Mouse (Mus musculus) stomach, embryonic 14.5 days (tissue): Measurements from ENCODE around the gene Prkcsh. TPM values are rescaled to one million over a fixed set of nuclear protein-coding genes. Genes with fewer than 3 reads are reported as not detected.

ENCODE experiments used
- ATAC-seq: fragments of 200-750 bp; cut with Nextera tagmentation; 2 replicates; pipeline ENCODE4 v1.8.0; 2017; ENCODE audit warnings: low read depth, moderate TSS enrichment; ENCODE audit not compliant: insufficient number of reproducible peaks, insufficient read depth, low FRiP score
- H3K27ac ChIP-seq: fragments of 300-500 bp; sonication (generic); 2 replicates; pipeline ENCODE4 v1.5.1; 2014; ENCODE audit warnings: mild to moderate bottlenecking, low read length, moderate library complexity, mixed read lengths
- H3K27me3 ChIP-seq: fragments of 300-500 bp; sonication (generic); 2 replicates; pipeline ENCODE4 v1.6.1; 2014; ENCODE audit warnings: low read length, control low read depth, mixed read lengths; ENCODE audit not compliant: control insufficient read depth, insufficient read depth
- H3K36me3 ChIP-seq: fragments of 300-500 bp; sonication (generic); 2 replicates; pipeline ENCODE4 v1.6.1; 2014; ENCODE audit warnings: mild to moderate bottlenecking, control low read depth, low read length, moderate library complexity, mixed read lengths; ENCODE audit not compliant: control insufficient read depth, insufficient read depth
- H3K4me1 ChIP-seq: fragments of 300-500 bp; sonication (generic); 2 replicates; pipeline ENCODE4 v1.6.1; 2014; ENCODE audit warnings: low read length, control low read depth, mixed read lengths; ENCODE audit not compliant: control insufficient read depth, insufficient read depth
- H3K4me2 ChIP-seq: fragments of 300-500 bp; sonication (generic); replicated peaks from 2 replicates; pipeline ENCODE4 v1.6.1; 2014; ENCODE audit warnings: low read depth, low read length, control low read depth
- H3K4me3 ChIP-seq: fragments of 300-500 bp; sonication (generic); 2 replicates; pipeline ENCODE4 v1.5.1; 2014; ENCODE audit warnings: low read depth, low read length, control low read depth
- H3K9ac ChIP-seq: fragments of 300-500 bp; sonication (generic); replicated peaks from 2 replicates; pipeline ENCODE4 v1.6.1; 2014; ENCODE audit warnings: low read depth, mild to moderate bottlenecking, control low read depth, low read length, moderate library complexity, mixed read lengths
- H3K9me3 ChIP-seq: fragments of 300-500 bp; sonication (generic); 2 replicates; pipeline ENCODE4 v1.6.1; 2016; ENCODE audit warnings: low read depth, low read length, control low read depth; ENCODE audit not compliant: control insufficient read depth
- WGBS: fragments of 180-500 bp; shearing (Covaris S2); extraction: QIAGEN DNeasy Blood & Tissue Kit; methylation state at CpG from one replicate; pipeline ENCODE4 v1.1.7; 2014; 5-methylcytosine and 5-hydroxymethylcytosine counted together
- polyA plus RNA-seq: library from polyadenylated mRNA; unstranded; fragments of >200 nt; fragmentation: Nextera tagmentation; extraction: Ambion mirVana; gene quantifications from 2 replicates; pipeline ENCODE4 v1.2.1, GENCODE M21; 2014

The Prkcsh gene
- polyA plus RNA-seq, 1 experiment from 2014 or later = 91.0 TPM

DNA sequence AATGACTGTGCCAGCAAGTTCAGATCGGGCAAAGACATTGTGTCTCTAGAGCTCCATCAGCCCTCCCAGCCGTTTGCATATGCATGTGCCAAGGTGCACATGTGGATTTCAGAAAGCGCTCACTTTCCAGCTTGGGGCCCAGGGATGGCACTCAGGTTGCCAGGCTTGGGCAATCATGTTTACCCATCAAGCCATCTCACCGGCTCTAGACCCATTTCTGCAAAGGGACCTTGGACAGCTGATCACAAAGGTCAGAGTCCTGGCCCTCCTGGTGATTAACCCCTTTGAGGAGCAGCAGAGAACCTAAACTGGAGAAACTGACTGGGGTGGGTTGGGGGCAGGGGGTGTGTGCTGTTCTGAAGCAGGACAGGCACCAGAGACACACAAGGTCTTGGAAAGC, 10.4 kb upstream of the Prkcsh start:
- H3K27ac ChIP-seq = no peak overlapping the region
- peaks cover 12% of the 10 kb centered on the region; the same call in 1 of the 2 replicates for H3K4me1 ChIP-seq
- no peaks in the 10 kb centered on the region for H3K9me3 ChIP-seq
- H3K9ac ChIP-seq = no peak overlapping the region
- H3K4me2 ChIP-seq = no peak overlapping the region
- H3K36me3 ChIP-seq = no peaks in the 10 kb centered on the region
- H3K4me3 ChIP-seq = no peak overlapping the region
- peaks cover 42% of the 10 kb centered on the region for H3K27me3 ChIP-seq
- no peak for ATAC-seq
- 68% methylated on average over 4 of the region's 4 CpGs for WGBS

DNA sequence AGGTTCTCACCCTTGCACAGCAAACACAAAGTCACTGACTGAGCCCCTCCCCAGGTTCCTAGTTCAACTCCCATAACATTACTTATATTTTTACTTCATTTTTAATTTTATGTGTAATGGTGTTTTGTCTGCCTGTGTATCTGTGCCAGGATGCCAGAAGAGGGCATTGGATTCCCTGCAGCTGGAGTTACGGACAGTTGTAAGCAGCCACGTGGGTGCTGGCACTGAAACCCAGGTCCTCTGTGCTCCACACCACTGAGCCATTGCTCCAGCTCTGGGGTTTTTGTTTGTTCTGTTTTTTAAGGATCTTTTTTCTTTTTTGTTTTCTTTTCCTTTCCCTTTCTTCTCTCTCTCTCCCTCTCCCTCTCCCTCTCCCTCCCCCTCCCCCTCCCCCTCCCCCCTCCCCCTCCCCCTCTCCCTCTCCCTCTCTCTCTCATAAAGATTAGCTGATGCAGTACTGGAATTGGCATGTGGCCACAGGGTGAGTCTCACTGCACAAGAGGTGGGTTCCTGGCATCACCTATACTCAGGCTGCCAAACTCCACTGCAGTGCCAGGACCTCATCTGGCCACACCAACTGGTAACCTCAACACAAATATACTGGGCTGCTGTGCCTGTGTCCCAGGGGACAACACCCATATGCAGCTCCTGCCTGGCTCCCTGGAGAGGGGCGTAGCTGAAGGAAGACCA, 6.3 kb upstream of the Prkcsh start:
- no peaks in the 10 kb centered on the region for H3K9me3 ChIP-seq
- no peak for ATAC-seq
- no peaks in the 10 kb centered on the region for H3K4me1 ChIP-seq
- no peak overlapping the region for H3K9ac ChIP-seq
- H3K4me3 ChIP-seq = no peak overlapping the region
- H3K27me3 ChIP-seq = peaks cover 8% of the 10 kb centered on the region
- H3K27ac ChIP-seq = no peak overlapping the region
- H3K4me2 ChIP-seq = no peak overlapping the region
- no peaks in the 10 kb centered on the region for H3K36me3 ChIP-seq
- WGBS = 85% methylated on average over 3 of the region's 3 CpGs

DNA sequence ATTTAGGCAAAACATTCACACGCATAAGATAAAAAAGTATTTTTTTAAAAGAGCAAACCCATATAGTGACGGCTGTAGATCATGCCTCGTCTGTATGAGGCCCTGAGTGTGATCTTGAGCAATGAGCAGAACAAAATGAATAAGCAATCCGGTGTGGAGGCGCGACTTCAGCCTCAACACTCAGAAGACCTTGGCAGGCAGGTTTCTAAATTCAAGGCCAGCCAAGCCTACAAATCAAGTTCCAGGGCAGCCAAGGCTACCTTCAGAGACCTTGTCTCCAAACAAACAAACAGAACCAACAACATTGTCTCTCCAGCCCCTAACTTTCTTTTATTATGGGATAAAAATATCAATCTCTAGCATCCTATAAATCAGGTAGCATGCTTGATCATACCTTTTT, 2.3 kb upstream of the Prkcsh start:
- Histone ChIP-seq H3K9ac (no peak overlapping the region), H3K4me1 (peaks cover 16% of the 10 kb centered on the region), H3K27me3 (no peaks in the 10 kb centered on the region), H3K4me2 (no peak overlapping the region), H3K36me3 (peaks cover 12% of the 10 kb centered on the region), H3K4me3 (no peak overlapping the region), H3K27ac (no peak overlapping the region), H3K9me3 (no peaks in the 10 kb centered on the region)
- WGBS = 88% methylated on average over 6 of the region's 6 CpGs
- ATAC-seq = no peak

DNA sequence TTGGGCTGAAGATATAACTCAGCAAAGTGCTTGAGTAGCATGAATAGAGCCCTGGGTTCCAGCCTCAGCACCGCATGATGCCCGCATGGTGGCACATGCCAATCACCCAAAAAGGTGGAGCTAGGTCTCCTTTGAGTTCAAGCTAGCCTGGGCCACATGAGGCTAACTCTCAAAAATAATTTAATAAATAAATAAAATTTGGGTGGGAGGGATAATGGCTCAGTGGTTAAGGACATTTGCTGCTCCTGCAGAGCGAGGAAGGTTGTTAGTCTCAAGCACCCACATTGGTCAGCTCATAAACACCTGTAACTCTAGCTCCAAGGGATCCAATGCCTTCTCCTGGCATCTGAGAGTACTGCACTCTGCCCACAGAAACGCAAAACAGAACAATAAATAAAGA, 973 bp upstream of the Prkcsh start:
- Histone ChIP-seq H3K4me3 (no peak overlapping the region), H3K9me3 (no peaks in the 10 kb centered on the region), H3K4me2 (no peak overlapping the region), H3K27me3 (no peaks in the 10 kb centered on the region), H3K9ac (no peak overlapping the region), H3K36me3 (peaks cover 24% of the 10 kb centered on the region), H3K4me1 (peaks cover 16% of the 10 kb centered on the region), H3K27ac (no peak overlapping the region)
- WGBS = 88% methylated on average over 4 of the region's 4 CpGs
- ATAC-seq = no peak

DNA sequence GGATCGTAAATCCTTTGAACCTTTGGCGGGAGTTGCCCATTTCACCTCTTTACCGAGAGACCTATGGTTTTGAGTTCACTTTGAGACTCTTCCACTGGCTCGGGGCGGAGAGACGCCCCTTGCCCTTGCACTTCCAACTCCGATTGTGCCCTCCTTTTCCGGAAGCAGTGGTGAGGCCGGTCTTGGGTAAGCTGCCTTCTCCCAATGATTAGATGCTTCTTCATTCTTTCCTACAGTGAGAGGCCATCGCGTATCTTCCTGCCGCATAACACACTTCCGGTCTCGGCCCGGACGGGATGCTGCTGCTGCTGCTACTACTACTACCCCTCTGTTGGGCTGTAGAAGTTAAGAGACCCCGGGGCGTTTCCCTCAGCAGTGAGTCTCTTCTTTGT, 553 bp downstream of the Prkcsh start:
- Histone ChIP-seq H3K4me1 (peaks cover 16% of the 10 kb centered on the region), H3K27me3 (no peaks in the 10 kb centered on the region), H3K4me2 (peak overlapping the region; percentile 66), H3K9me3 (no peaks in the 10 kb centered on the region), H3K4me3 (peak overlapping the region; percentile 67), H3K27ac (peak overlapping the region; percentile 48; the same call in 1 of the 2 replicates), H3K36me3 (peaks cover 35% of the 10 kb centered on the region), H3K9ac (peak overlapping the region; percentile 36)
- whole genome bisulfite sequencing = under 1% methylated on average over 18 of the region's 18 CpGs
- no peak for ATAC-seq

DNA sequence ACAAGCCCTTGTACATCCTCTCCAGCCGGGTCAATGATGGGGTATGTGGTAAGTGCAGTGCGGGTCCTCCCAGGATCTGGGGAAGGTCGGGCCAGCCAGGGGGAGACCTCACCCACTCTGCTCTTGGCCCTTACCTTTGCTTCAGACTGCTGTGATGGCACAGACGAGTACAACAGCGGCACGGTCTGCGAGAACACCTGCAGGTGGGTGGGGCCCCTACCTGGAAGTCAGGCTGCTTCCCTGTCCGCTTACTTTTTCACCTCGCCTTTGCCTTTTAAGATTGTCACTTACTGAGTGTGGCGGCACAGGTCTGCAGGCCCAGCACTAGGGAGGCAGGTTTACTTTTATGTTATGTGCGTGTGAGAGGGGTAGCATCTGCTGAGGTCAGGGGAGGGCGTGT, 1.9 kb downstream of the Prkcsh start:
- Histone ChIP-seq H3K4me3 (no peak overlapping the region), H3K9ac (no peak overlapping the region), H3K4me1 (peaks cover 16% of the 10 kb centered on the region), H3K9me3 (no peaks in the 10 kb centered on the region), H3K27me3 (no peaks in the 10 kb centered on the region), H3K4me2 (no peak overlapping the region), H3K27ac (no peak overlapping the region), H3K36me3 (peaks cover 42% of the 10 kb centered on the region)
- no peak for ATAC-seq
- 87% methylated on average over 12 of the region's 12 CpGs for WGBS

DNA sequence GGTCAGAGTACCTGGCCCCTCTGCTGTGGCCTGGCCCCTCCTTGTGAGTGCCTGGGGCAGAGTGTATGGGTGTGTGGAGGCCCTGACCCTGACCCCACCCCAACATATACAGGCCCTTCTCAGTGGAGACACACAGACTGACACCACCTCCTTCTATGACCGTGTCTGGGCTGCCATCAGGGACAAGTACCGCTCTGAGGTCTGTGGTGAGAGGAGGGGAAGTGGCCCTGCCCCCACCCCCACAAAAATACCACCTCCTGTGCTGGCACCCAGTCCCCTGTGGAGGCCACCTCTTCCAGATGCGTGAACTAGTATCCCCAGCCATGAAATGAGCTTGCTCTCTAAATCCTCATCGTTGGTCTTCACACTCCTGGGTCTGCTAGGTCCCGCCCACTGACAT, 8.4 kb downstream of the Prkcsh start:
- Histone ChIP-seq H3K27ac (no peak overlapping the region), H3K4me3 (no peak overlapping the region), H3K4me1 (no peaks in the 10 kb centered on the region), H3K4me2 (no peak overlapping the region), H3K9ac (no peak overlapping the region), H3K27me3 (no peaks in the 10 kb centered on the region), H3K36me3 (peaks cover 66% of the 10 kb centered on the region), H3K9me3 (no peaks in the 10 kb centered on the region)
- ATAC-seq = peak; percentile 51; the same call in 1 of the 2 replicates
- 87% methylated on average over 5 of the region's 5 CpGs for WGBS

DNA sequence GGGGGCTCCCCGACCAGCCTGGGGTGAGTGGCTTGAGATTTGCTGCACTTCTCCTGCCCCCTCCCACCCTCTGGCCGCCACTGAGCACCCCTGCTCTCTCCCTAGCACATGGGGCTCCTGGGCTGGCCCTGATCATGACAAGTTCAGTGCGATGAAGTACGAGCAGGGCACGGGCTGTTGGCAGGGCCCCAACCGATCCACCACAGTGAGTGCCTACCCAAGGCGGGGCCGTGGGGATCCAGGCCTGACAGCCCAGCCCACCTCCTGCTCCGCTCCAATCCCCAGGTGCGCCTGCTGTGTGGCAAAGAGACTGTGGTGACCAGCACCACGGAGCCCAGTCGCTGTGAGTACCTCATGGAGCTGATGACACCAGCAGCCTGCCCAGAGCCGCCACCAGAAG, 10.1 kb downstream of the Prkcsh start:
- no peaks in the 10 kb centered on the region for H3K4me1 ChIP-seq
- H3K4me3 ChIP-seq = no peak overlapping the region
- no peaks in the 10 kb centered on the region for H3K9me3 ChIP-seq
- peaks cover 51% of the 10 kb centered on the region for H3K36me3 ChIP-seq
- peak; percentile 8; the same call in 1 of the 2 replicates for ATAC-seq
- H3K27ac ChIP-seq = no peak overlapping the region
- no peak overlapping the region for H3K4me2 ChIP-seq
- WGBS = 90% methylated on average over 13 of the region's 13 CpGs
- no peaks in the 10 kb centered on the region for H3K27me3 ChIP-seq
- no peak overlapping the region for H3K9ac ChIP-seq

DNA sequence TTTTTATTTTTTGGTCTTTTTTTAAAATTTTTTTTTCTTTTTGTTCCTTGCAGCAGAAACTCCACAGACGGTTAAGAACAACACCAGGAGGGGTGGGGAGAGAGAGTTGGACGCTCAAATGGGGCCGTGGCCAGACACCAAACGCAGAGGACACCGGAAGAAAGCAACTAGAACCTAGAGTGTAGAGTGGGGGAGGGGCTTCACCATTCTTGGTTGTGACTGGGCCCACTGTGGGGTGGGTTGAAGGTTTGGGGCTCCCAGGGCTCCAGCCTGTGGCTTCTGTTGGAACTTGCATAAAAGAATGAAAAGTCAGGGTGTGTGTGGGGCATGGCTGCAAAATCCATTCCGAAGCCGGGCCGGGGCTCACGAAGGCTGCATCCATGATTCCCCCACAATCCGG, 13.6 kb downstream of the Prkcsh start:
- 61% methylated on average over 10 of the region's 10 CpGs for WGBS

More for the DNA sequence above, 13.6 kb downstream of the Prkcsh start:
- Histone ChIP-seq H3K27me3 (no peaks in the 10 kb centered on the region), H3K27ac (no peak overlapping the region), H3K36me3 (peaks cover 27% of the 10 kb centered on the region), H3K4me1 (no peaks in the 10 kb centered on the region), H3K9ac (no peak overlapping the region), H3K4me2 (no peak overlapping the region), H3K4me3 (no peak overlapping the region), H3K9me3 (no peaks in the 10 kb centered on the region)
- ATAC-seq = no peak
